Mouse (Mus musculus) layer of hippocampus, adult 11-12 months (tissue): ENCODE results near the gene Gm9970.

Experiments used
- DNase-seq: peaks from one replicate; pipeline ENCODE4 v3.0.0; 2022; ENCODE audit warnings: low spot score

The Gm9970 gene

GRCm38 (mm10) chr5:31240637-31241521, at the start of gene Gm9970, which contains the start of gene Nrbp1:
Gm9970 (minus strand) TSS chr5:31241232.
Nrbp1 (plus strand) TSS chr5:31240864.
- peak; percentile 95 for DNase-seq

GRCm38 (mm10) chr5:31289626-31290230, 48.7 kb upstream of the Gm9970 start:
- no peak for DNase-seq

GRCm38 (mm10) chr5:31288655-31289054, 47.6 kb upstream of the Gm9970 start:
- no peak for DNase-seq

- DNase-seq, result no peak
Measured at GRCm38 (mm10) chr5:31288225-31288624, 47.2 kb upstream of the Gm9970 start.

- DNase-seq, result no peak
Measured at GRCm38 (mm10) chr5:31279245-31279988, 38.4 kb upstream of the Gm9970 start.

- DNase-seq, result no peak
Measured at GRCm38 (mm10) chr5:31273018-31273417, 32.0 kb upstream of the Gm9970 start.

GRCm38 (mm10) chr5:31267686-31268085, 26.7 kb upstream of the Gm9970 start:
- no peak for DNase-seq

GRCm38 (mm10) chr5:31266101-31266500, 25.1 kb upstream of the Gm9970 start:
- DNase-seq, result no peak

GRCm38 (mm10) chr5:31257616-31258015, 16.6 kb upstream of the Gm9970 start:
- no peak for DNase-seq

- DNase-seq, result no peak
Measured at GRCm38 (mm10) chr5:31255971-31256370, 14.9 kb upstream of the Gm9970 start.

- no peak for DNase-seq
Measured at GRCm38 (mm10) chr5:31255381-31255780, 14.3 kb upstream of the Gm9970 start.

- no peak for DNase-seq
Measured at GRCm38 (mm10) chr5:31254901-31255300, 13.9 kb upstream of the Gm9970 start.

GRCm38 (mm10) chr5:31254452-31254851, 13.4 kb upstream of the Gm9970 start:
- DNase-seq, result no peak

- no peak for DNase-seq
Measured at GRCm38 (mm10) chr5:31253806-31254205, 12.8 kb upstream of the Gm9970 start.

GRCm38 (mm10) chr5:31252795-31253545, 11.9 kb upstream of the Gm9970 start:
- DNase-seq, result no peak

- no peak for DNase-seq
Measured at GRCm38 (mm10) chr5:31252151-31252550, 11.1 kb upstream of the Gm9970 start.

- DNase-seq, result no peak
Measured at GRCm38 (mm10) chr5:31251541-31252101, 10.6 kb upstream of the Gm9970 start, which contains the start of gene Krtcap3. Krtcap3 (plus strand) TSS chr5:31251691.

GRCm38 (mm10) chr5:31250716-31251115, 9.7 kb upstream of the Gm9970 start:
- no peak for DNase-seq

GRCm38 (mm10) chr5:31242191-31242590, 1.2 kb upstream of the Gm9970 start:
- DNase-seq, result no peak

GRCm38 (mm10) chr5:31241522-31242034, 546 bp upstream of the Gm9970 start:
- DNase-seq, result no peak

GRCm38 (mm10) chr5:31226641-31227040, 14.4 kb downstream of the Gm9970 start:
- no peak for DNase-seq
